Mouse (Mus musculus) heart, adult 8-10 months (tissue): ENCODE data around the gene Arl10. TPM values are rescaled to one million over a fixed set of nuclear protein-coding genes. Genes with fewer than 3 reads are reported as not detected.
A peak's percentile ranks its signal among the peaks of the same experiment; 100 is the strongest.
"Not testable (repeated sequence)": the region's sequence is repeated elsewhere in the genome, so short reads cannot be mapped to it uniquely, and the experiment has no call there.

Source experiments
- DNase-seq: peaks from one replicate; pipeline ENCODE4 v3.0.0; 2022; ENCODE audit warnings: low spot score
- total RNA-seq, 4 experiments: library from RNA; stranded (reverse); gene quantifications; 2 replicates each; pipeline ENCODE4 v1.2.4; 2022

The Arl10 gene
- total RNA-seq, 4 experiments from 2014 or later, result 4.1 to 6.6 (median 5.0) TPM

- DNase-seq, result no peak
These were observed 7.3 kb downstream of the Arl10 start for GRCm38 (mm10) chr13:54582126-54582525.

- no peak for DNase-seq
These were observed 8.0 kb downstream of the Arl10 start for GRCm38 (mm10) chr13:54582860-54583259.

- no peak for DNase-seq
These were observed 11.0 kb downstream of the Arl10 start for GRCm38 (mm10) chr13:54585831-54586230.

GRCm38 (mm10) chr13:54589414-54589995 lies 14.7 kb downstream of the Arl10 start:
- no peak for DNase-seq

- peak; percentile 99 for DNase-seq
These were observed 15.5 kb downstream of the Arl10 start, which contains the start of the genes Nop16 and Higd2a for GRCm38 (mm10) chr13:54589996-54590951. Gene Nop16, minus strand, starts transcription at chr13:54590090. Gene Higd2a, plus strand, starts transcription at chr13:54590207.

- DNase-seq, result no peak
These were observed 17.1 kb downstream of the Arl10 start for GRCm38 (mm10) chr13:54591776-54592356.

GRCm38 (mm10) chr13:54593617-54594016 lies 18.8 kb downstream of the Arl10 start:
- DNase-seq, result no peak

- no peak for DNase-seq
These were observed 21.4 kb downstream of the Arl10 start for GRCm38 (mm10) chr13:54596107-54596690.

- DNase-seq, result no peak
These were observed 22.1 kb downstream of the Arl10 start for GRCm38 (mm10) chr13:54596870-54597269.

GRCm38 (mm10) chr13:54598622-54599143 lies 23.9 kb downstream of the Arl10 start:
- DNase-seq, result no peak

- no peak for DNase-seq
These were observed 27.9 kb downstream of the Arl10 start for GRCm38 (mm10) chr13:54602639-54603111.

- DNase-seq, result no peak
These were observed 28.7 kb downstream of the Arl10 start for GRCm38 (mm10) chr13:54603501-54603900.

- DNase-seq, result no peak
These were observed 29.4 kb downstream of the Arl10 start for GRCm38 (mm10) chr13:54604221-54604620.

GRCm38 (mm10) chr13:54605426-54605825 lies 30.6 kb downstream of the Arl10 start:
- DNase-seq, result peak; percentile 44

GRCm38 (mm10) chr13:54607204-54607603 lies 32.4 kb downstream of the Arl10 start:
- DNase-seq, result no peak

- no peak for DNase-seq
These were observed 33.2 kb downstream of the Arl10 start for GRCm38 (mm10) chr13:54608002-54608401.

GRCm38 (mm10) chr13:54608666-54609065 lies 33.9 kb downstream of the Arl10 start:
- peak; percentile 41 for DNase-seq

GRCm38 (mm10) chr13:54609301-54609700 lies 34.5 kb downstream of the Arl10 start:
- DNase-seq, result no peak

GRCm38 (mm10) chr13:54610613-54610971 lies 35.8 kb downstream of the Arl10 start:
- peak; percentile 38 for DNase-seq

- peak; percentile 88 for DNase-seq
These were observed 36.3 kb downstream of the Arl10 start, which contains the start of gene Cltb for GRCm38 (mm10) chr13:54610972-54611754. Gene Cltb, minus strand, starts transcription at chr13:54611344.

- not testable (repeated sequence) for DNase-seq
These were observed 38.3 kb downstream of the Arl10 start for GRCm38 (mm10) chr13:54613141-54613540.
